Mouse (Mus musculus): ENCODE results near the gene Srrd. TPM values are rescaled to one million over a fixed set of nuclear protein-coding genes. Genes with fewer than 3 reads are reported as not detected.

The Srrd gene
- total and polyA plus RNA-seq, 3 experiments: 22.3 to 31.7 (median 27.1) TPM

GRCm38 (mm10) chr5:112289236-112289635 is 53.6 kb downstream of the Srrd start:
- Histone ChIP-seq H3K4me1 (ENCODE audit: control insufficient read depth in 1 of 2, insufficient read depth in 2 of 2) (peaks cover 21 to 58% of the 10 kb centered on the region in 2 experiments), H3K79me2 (replicated peaks; ENCODE audit: control insufficient read depth, extremely low read depth, insufficient read depth, poor library complexity, severe bottlenecking) (no peaks in the 10 kb centered on the region), H3K4me2 (ENCODE audit: insufficient read depth, low read depth, poor library complexity, severe bottlenecking) (no peak overlapping the region), H3K4me3 (replicated peaks in 1 of 3; ENCODE audit: low read depth in 2 of 3, low read length in 2 of 3, poor library complexity in 1 of 3) (no peak overlapping the region), H3K36me3 (replicated peaks in 1 of 2; ENCODE audit: control insufficient read depth in 1 of 2, insufficient read depth in 1 of 2, low read length in 1 of 2) (peaks cover 0 to 21% of the 10 kb centered on the region in 2 experiments), H3K27ac (ENCODE audit: insufficient read depth, low read depth) (no peak overlapping the region), H3K9ac (ENCODE audit: insufficient read depth, low read depth) (no peak overlapping the region), H3K27me3 (replicated peaks) (no peaks in the 10 kb centered on the region), H3K9me3 (replicated peaks; ENCODE audit: low read length) (no peaks in the 10 kb centered on the region)
- no peak for DNase-seq (ENCODE audit: extremely low read depth)
- dilution Hi-C loops (cut with MboI; ENCODE audit: extremely low pct_ligation_motif_present, extremely low pct_unique_long_range_greater_than_20kb, low sequenced_read_pairs): no loop called here
- TF ChIP-seq ZMIZ1 (IDR thresholded peaks at IDR 0.05; ENCODE audit: low read depth, low read length) (no peak), ETS1 (conservative IDR thresholded peaks at IDR 0.05; ENCODE audit: low read depth, low read length) (no peak), MXI1 (IDR thresholded peaks at IDR 0.05; ENCODE audit: low read depth, low read length) (no peak), MEF2A (IDR thresholded peaks at IDR 0.05; ENCODE audit: borderline replicate concordance, low read depth, low read length) (no peak), ELF1 (IDR thresholded peaks at IDR 0.05; ENCODE audit: low read depth, low read length) (no peak), SMC3 (IDR thresholded peaks at IDR 0.05; ENCODE audit: low read depth, low read length) (no peak), SIN3A (IDR thresholded peaks at IDR 0.05; ENCODE audit: low read length) (no peak), PAX5 (IDR thresholded peaks at IDR 0.05; ENCODE audit: low read length) (no peak), CTCF (conservative IDR thresholded peaks at IDR 0.05 in 1 of 2, IDR thresholded peaks at IDR 0.05 in 1 of 2; ENCODE audit: low read depth in 2 of 2, low read length in 2 of 2) (no peak), POLR2AphosphoS2 (IDR thresholded peaks at IDR 0.05; ENCODE audit: low read depth, low read length) (no peak), RAD21 (IDR thresholded peaks at IDR 0.05; ENCODE audit: low read depth, low read length) (no peak), CHD2 (IDR thresholded peaks at IDR 0.05; ENCODE audit: low read length) (no peak), USF1 (IDR thresholded peaks at IDR 0.05; ENCODE audit: low read depth, low read length) (no peak), ZNF384 (IDR thresholded peaks at IDR 0.05; ENCODE audit: low read depth, low read length) (no peak), MYC (IDR thresholded peaks at IDR 0.05; ENCODE audit: low read depth, low read length) (no peak), TCF12 (IDR thresholded peaks at IDR 0.05; ENCODE audit: low read depth, low read length) (no peak)
- in situ Hi-C loops (cut with MboI; ENCODE audit: low pct_ligation_motif_present, low pct_unique_long_range_greater_than_20kb, low sequenced_read_pairs): no loop called here

- in situ Hi-C loops (cut with MboI; ENCODE audit: low pct_ligation_motif_present, low pct_unique_long_range_greater_than_20kb, low sequenced_read_pairs): no loop called here
- dilution Hi-C loops (cut with MboI; ENCODE audit: extremely low pct_ligation_motif_present, extremely low pct_unique_long_range_greater_than_20kb, low sequenced_read_pairs): no loop called here
- H3K9ac ChIP-seq (ENCODE audit: insufficient read depth, low read depth): no peak overlapping the region
- peaks cover 0 to 22% of the 10 kb centered on the region in 2 experiments for H3K36me3 ChIP-seq (replicated peaks in 1 of 2; ENCODE audit: control insufficient read depth in 1 of 2, insufficient read depth in 1 of 2, low read length in 1 of 2)
- no peaks in the 10 kb centered on the region for H3K27me3 ChIP-seq (replicated peaks)
- H3K27ac ChIP-seq (ENCODE audit: insufficient read depth, low read depth): no peak overlapping the region
- no peaks in the 10 kb centered on the region for H3K9me3 ChIP-seq (replicated peaks; ENCODE audit: low read length)
- H3K4me1 ChIP-seq (ENCODE audit: control insufficient read depth in 1 of 2, insufficient read depth in 2 of 2): peaks cover 22 to 66% of the 10 kb centered on the region in 2 experiments
- TF ChIP-seq KAT2A (IDR thresholded peaks at IDR 0.05; ENCODE audit: insufficient replicate concordance, low read length) (no peak), SMC3 (IDR thresholded peaks at IDR 0.05; ENCODE audit: low read depth, low read length) (no peak)
- DNase-seq (ENCODE audit: extremely low read depth): no peak
- H3K4me2 ChIP-seq (ENCODE audit: insufficient read depth, low read depth, poor library complexity, severe bottlenecking): no peak overlapping the region
- H3K79me2 ChIP-seq (replicated peaks; ENCODE audit: control insufficient read depth, extremely low read depth, insufficient read depth, poor library complexity, severe bottlenecking): no peaks in the 10 kb centered on the region
- H3K4me3 ChIP-seq (replicated peaks in 1 of 3; ENCODE audit: low read depth in 2 of 3, low read length in 2 of 3, poor library complexity in 1 of 3): no peak overlapping the region
Measured at GRCm38 (mm10) chr5:112288193-112289141, 54.4 kb downstream of the Srrd start.
